Mouse (Mus musculus) embryonic facial prominence, embryonic 11.5 days (tissue): Measurements from ENCODE around the gene Ank3. TPM values are rescaled to one million over a fixed set of nuclear protein-coding genes. Genes with fewer than 3 reads are reported as not detected.

Experiments
- ATAC-seq: fragments of 200-750 bp; cut with Nextera tagmentation; replicated peaks from 2 replicates; pipeline ENCODE4 v1.8.0; 2017; ENCODE audit warnings: low read depth; ENCODE audit not compliant: insufficient number of reproducible peaks, low FRiP score, low TSS enrichment
- DNase-seq: peaks from one replicate; pipeline ENCODE4 v3.0.0-alpha.2; 2015; ENCODE audit warnings: low spot score
- H3K27ac ChIP-seq: fragments of 300-500 bp; sonication (generic); replicated peaks from 2 replicates; pipeline ENCODE4 v1.5.1; 2014; ENCODE audit warnings: mild to moderate bottlenecking, low read depth, low read length, control low read depth
- H3K27me3 ChIP-seq: fragments of 300-500 bp; sonication (generic); 2 replicates; pipeline ENCODE4 v1.6.1; 2014; ENCODE audit warnings: mild to moderate bottlenecking, low read length, moderate library complexity, mixed read lengths; ENCODE audit not compliant: control insufficient read depth, insufficient read depth
- H3K36me3 ChIP-seq: fragments of 300-500 bp; sonication (generic); replicated peaks from 2 replicates; pipeline ENCODE4 v1.6.1; 2014; ENCODE audit warnings: low read depth, mild to moderate bottlenecking, low read length, moderate library complexity, mixed read lengths; ENCODE audit not compliant: control insufficient read depth, insufficient read depth
- H3K4me1 ChIP-seq: fragments of 300-500 bp; sonication (generic); 2 replicates; pipeline ENCODE4 v1.6.1; 2014; ENCODE audit warnings: low read length, mixed read lengths; ENCODE audit not compliant: control insufficient read depth, insufficient read depth
- H3K4me2 ChIP-seq: fragments of 300-500 bp; sonication (generic); 2 replicates; pipeline ENCODE4 v1.6.1; 2014; ENCODE audit warnings: low read depth, mild to moderate bottlenecking, control low read depth, low read length, moderate library complexity
- H3K4me3 ChIP-seq: fragments of 300-500 bp; sonication (generic); 2 replicates; pipeline ENCODE4 v1.5.1; 2014; ENCODE audit warnings: low read depth, low read length, control low read depth
- H3K9ac ChIP-seq: fragments of 300-500 bp; sonication (generic); replicated peaks from 2 replicates; pipeline ENCODE4 v1.6.1; 2014; ENCODE audit warnings: mild to moderate bottlenecking, control low read depth, low read length
- H3K9me3 ChIP-seq: fragments of 300-500 bp; sonication (generic); replicated peaks from 2 replicates; pipeline ENCODE4 v1.6.1; 2016; ENCODE audit warnings: mild to moderate bottlenecking, low read length, inconsistent platforms, mixed read lengths; ENCODE audit not compliant: control insufficient read depth
- WGBS: fragments of 180-500 bp; shearing (Covaris S2); extraction: QIAGEN DNeasy Blood & Tissue Kit; methylation state at CpG from one replicate; pipeline ENCODE4 v1.1.7; 2014; 5-methylcytosine and 5-hydroxymethylcytosine counted together
- polyA plus RNA-seq: library from polyadenylated mRNA; unstranded; fragments of >200 nt; fragmentation: Nextera tagmentation; extraction: Ambion mirVana; gene quantifications from 2 replicates; pipeline ENCODE4 v1.2.1, GENCODE M21; 2014

The Ank3 gene
- polyA plus RNA-seq, 1 experiment from 2014 or later = 32.5 TPM

GRCm38 (mm10) chr10:69874806-69875205, 476.2 kb downstream of the Ank3 start:
- Histone ChIP-seq H3K9me3 (no peaks in the 10 kb centered on the region), H3K9ac (no peak overlapping the region), H3K4me2 (no peak overlapping the region), H3K4me1 (no peaks in the 10 kb centered on the region), H3K4me3 (no peak overlapping the region), H3K27ac (no peak overlapping the region), H3K36me3 (no peaks in the 10 kb centered on the region), H3K27me3 (no peaks in the 10 kb centered on the region)
- WGBS = 87% methylated on average over 14 of the region's 14 CpGs
- DNase-seq = no peak
- ATAC-seq = no peak

- Histone ChIP-seq H3K4me1 (no peaks in the 10 kb centered on the region), H3K27ac (no peak overlapping the region), H3K4me2 (no peak overlapping the region), H3K27me3 (no peaks in the 10 kb centered on the region), H3K36me3 (no peaks in the 10 kb centered on the region), H3K9me3 (no peaks in the 10 kb centered on the region), H3K4me3 (no peak overlapping the region), H3K9ac (no peak overlapping the region)
- WGBS = 94% methylated on average over 4 of the region's 4 CpGs
- no peak for DNase-seq
- no peak for ATAC-seq
These were observed 485.5 kb downstream of the Ank3 start for GRCm38 (mm10) chr10:69883935-69884680.

- H3K36me3 ChIP-seq = no peaks in the 10 kb centered on the region
- H3K4me2 ChIP-seq = no peak overlapping the region
- H3K4me3 ChIP-seq = no peak overlapping the region
- no peak overlapping the region for H3K27ac ChIP-seq
- DNase-seq (peak; percentile 76), ATAC-seq (no peak)
- 35% methylated on average over 4 of the region's 4 CpGs for WGBS
- no peaks in the 10 kb centered on the region for H3K4me1 ChIP-seq
- no peak overlapping the region for H3K9ac ChIP-seq
- H3K27me3 ChIP-seq = no peaks in the 10 kb centered on the region
- H3K9me3 ChIP-seq = no peaks in the 10 kb centered on the region
These were observed 489.8 kb downstream of the Ank3 start for GRCm38 (mm10) chr10:69888399-69888798.

GRCm38 (mm10) chr10:69889779-69890178, 491.2 kb downstream of the Ank3 start:
- Histone ChIP-seq H3K27ac (no peak overlapping the region), H3K4me3 (no peak overlapping the region), H3K36me3 (no peaks in the 10 kb centered on the region), H3K9ac (no peak overlapping the region), H3K27me3 (no peaks in the 10 kb centered on the region), H3K4me1 (no peaks in the 10 kb centered on the region), H3K4me2 (no peak overlapping the region), H3K9me3 (no peaks in the 10 kb centered on the region)
- no peak for ATAC-seq
- 21% methylated on average over 6 of the region's 6 CpGs for WGBS
- peak; percentile 69 for DNase-seq

- ATAC-seq = no peak
These were observed 491.9 kb downstream of the Ank3 start for GRCm38 (mm10) chr10:69890389-69890985.

DNA sequence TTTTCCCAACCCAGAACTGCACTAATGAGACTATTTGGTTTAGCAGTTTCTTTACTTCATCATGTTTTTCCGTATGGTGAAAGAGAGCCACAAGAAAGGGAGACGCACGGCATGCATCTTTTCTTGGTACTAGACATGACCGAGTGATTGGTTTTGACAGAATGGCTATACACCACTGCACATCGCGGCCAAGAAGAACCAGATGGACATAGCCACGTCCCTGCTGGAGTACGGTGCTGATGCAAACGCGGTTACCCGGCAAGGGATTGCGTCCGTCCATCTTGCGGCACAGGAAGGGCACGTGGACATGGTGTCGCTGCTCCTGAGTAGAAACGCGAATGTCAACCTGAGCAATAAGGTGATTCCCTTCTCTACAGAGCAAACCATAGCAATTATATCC, 493.6 kb downstream of the Ank3 start:
- no peak for ATAC-seq
- H3K36me3 ChIP-seq = no peaks in the 10 kb centered on the region
- no peaks in the 10 kb centered on the region for H3K9me3 ChIP-seq
- no peak overlapping the region for H3K9ac ChIP-seq
- no peaks in the 10 kb centered on the region for H3K4me1 ChIP-seq
- WGBS = 94% methylated on average over 18 of the region's 18 CpGs
- no peak overlapping the region for H3K27ac ChIP-seq
- no peak overlapping the region for H3K4me3 ChIP-seq
- DNase-seq = no peak
- H3K27me3 ChIP-seq = no peaks in the 10 kb centered on the region
- no peak overlapping the region for H3K4me2 ChIP-seq

More at GRCm38 (mm10) chr10:69890389-69890985, 491.9 kb downstream of the Ank3 start:
- Histone ChIP-seq H3K4me2 (no peak overlapping the region), H3K4me3 (no peak overlapping the region), H3K9me3 (no peaks in the 10 kb centered on the region), H3K27me3 (no peaks in the 10 kb centered on the region), H3K27ac (no peak overlapping the region), H3K36me3 (no peaks in the 10 kb centered on the region), H3K9ac (no peak overlapping the region), H3K4me1 (no peaks in the 10 kb centered on the region)
- 88% methylated on average over 11 of the region's 11 CpGs for WGBS
- no peak for DNase-seq

GRCm38 (mm10) chr10:69895606-69896005, 497.0 kb downstream of the Ank3 start:
- H3K4me2 ChIP-seq = no peak overlapping the region
- H3K27ac ChIP-seq = no peak overlapping the region
- H3K4me1 ChIP-seq = no peaks in the 10 kb centered on the region
- H3K27me3 ChIP-seq = no peaks in the 10 kb centered on the region
- H3K4me3 ChIP-seq = no peak overlapping the region
- H3K9ac ChIP-seq = no peak overlapping the region
- WGBS = 72% methylated on average over 9 of the region's 9 CpGs
- H3K9me3 ChIP-seq = no peaks in the 10 kb centered on the region
- ATAC-seq (no peak), DNase-seq (no peak)
- H3K36me3 ChIP-seq = no peaks in the 10 kb centered on the region

- no peak for DNase-seq
- H3K27ac ChIP-seq = no peak overlapping the region
- no peak overlapping the region for H3K9ac ChIP-seq
- H3K27me3 ChIP-seq = no peaks in the 10 kb centered on the region
- 79% methylated on average over 5 of the region's 5 CpGs for WGBS
- ATAC-seq = no peak
- no peak overlapping the region for H3K4me3 ChIP-seq
- no peaks in the 10 kb centered on the region for H3K36me3 ChIP-seq
- no peaks in the 10 kb centered on the region for H3K4me1 ChIP-seq
- no peaks in the 10 kb centered on the region for H3K9me3 ChIP-seq
- H3K4me2 ChIP-seq = no peak overlapping the region
These were observed 499.4 kb downstream of the Ank3 start for GRCm38 (mm10) chr10:69897927-69898326.
